Mouse (Mus musculus) ovary, postnatal 36 days (tissue): ENCODE measurements at regions not wholly inside any gene's neighbourhood (a gene's known extent, or its start where the extent isn't known, plus 50 kb on each side); places are given as distances from the start of the nearest gene placed in this dataset.

Experiments used
- DNase-seq: peaks from one replicate; pipeline ENCODE4 v3.0.0; 2022; ENCODE audit warnings: low spot score, mixed read lengths

DNA sequence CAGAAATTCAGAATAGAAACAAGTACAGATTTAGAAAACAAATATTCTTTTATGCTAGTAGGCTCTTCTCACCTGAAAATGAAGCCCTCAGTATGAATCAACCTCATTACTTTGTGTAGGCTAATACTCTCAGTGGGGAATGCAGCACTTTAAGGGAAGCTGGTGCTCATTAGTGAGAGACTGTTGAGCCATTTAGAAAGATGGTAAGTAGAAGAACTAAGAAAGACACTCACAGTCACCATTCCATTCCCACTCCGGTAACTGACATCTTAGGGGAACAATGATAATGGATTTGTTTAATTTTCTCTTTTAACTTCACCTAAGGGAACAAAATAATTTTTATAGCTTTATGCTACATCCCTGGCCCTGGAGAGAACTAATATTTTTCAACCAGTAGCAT lies 648.0 kb upstream of the Nova1 start:
- DNase-seq: no peak

DNA sequence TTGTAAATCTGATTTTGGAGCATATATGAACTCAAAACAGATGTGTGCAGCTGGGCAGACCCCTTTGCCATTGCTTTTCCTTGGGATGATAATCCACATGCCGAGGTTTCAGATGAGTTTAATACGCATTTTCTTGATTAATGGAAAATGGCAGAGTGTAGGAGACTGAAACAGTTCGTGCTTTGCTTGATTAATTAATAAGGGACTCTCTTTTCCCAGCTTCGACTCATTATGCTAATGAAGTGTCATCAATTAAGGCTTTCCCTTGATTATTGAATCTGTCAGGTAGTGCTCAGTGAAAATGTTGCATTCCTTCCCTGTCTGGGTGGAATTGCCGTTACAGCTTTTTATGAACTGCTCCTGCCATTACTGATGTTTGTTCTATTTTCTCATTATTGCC lies 647.2 kb upstream of the Nova1 start:
- DNase-seq: no peak

GRCm38 (mm10) chr12:47431669-47432068 lies 612.9 kb upstream of the Nova1 start:
- no peak for DNase-seq

- DNase-seq: no peak
Measured at GRCm38 (mm10) chr12:47412251-47412650, 593.5 kb upstream of the Nova1 start.

- no peak for DNase-seq
Measured at GRCm38 (mm10) chr12:47406563-47406962, 587.8 kb upstream of the Nova1 start.

DNA sequence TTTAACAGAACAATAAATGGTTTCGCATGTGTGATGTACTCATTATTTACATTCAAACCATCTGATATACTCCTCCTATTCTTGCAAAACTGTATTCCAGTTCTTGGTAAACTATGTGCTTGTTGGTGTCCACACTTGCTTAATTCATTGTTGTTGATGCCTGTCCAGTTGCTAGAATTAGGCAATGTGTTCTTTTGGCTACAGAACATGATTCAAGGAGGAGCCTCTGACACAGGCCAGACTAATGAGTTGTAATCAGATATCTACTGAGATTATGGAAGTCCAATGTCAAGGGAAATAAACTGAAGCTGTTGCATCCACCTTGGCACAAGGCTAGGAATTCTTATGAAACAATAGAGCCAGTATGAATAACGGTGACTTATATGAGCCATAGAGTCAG lies 587.4 kb upstream of the Nova1 start:
- no peak for DNase-seq

GRCm38 (mm10) chr12:47383225-47383624 lies 564.5 kb upstream of the Nova1 start:
- no peak for DNase-seq

GRCm38 (mm10) chr12:47353269-47353668 lies 534.5 kb upstream of the Nova1 start:
- no peak for DNase-seq

DNA sequence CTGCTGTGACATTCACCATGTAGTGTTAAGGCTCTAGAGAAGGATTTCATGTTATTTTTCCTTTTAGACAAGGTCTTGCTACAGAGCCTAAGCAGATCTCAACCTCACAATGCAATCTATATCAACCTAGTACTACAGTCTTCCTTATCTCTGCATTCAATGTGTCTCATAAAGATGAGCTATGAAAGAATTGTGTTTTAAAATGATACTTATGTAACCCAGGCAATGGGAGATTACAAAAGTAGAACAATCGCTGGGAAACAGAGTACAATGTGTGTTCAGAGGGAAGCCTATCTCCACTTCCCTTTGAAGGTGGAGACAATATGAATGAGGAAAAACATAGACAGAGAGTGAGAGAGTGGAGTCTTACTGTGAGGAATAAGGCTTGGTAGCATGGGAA lies 532.5 kb upstream of the Nova1 start:
- no peak for DNase-seq

GRCm38 (mm10) chr12:47313413-47313812 lies 494.7 kb upstream of the Nova1 start:
- no peak for DNase-seq

DNA sequence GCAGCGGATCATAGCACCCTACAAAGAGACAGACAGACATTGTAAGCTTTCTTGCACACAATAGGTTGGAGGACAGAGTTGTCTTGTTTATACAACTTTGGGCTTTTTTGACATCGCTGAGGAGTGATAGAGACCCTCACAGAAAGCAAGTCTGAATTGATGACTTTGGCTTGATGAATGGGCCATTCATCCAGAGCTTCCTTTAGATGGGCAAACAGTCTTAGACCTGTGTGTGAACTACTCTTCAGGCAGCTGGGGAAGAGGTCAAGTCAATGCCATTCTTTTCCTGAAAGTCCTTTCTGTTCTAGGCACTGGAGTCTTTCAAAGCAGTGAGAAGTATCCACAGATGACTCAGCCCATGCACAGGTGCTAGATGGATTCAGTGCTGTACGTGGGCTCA lies 457.2 kb upstream of the Nova1 start:
- no peak for DNase-seq

GRCm38 (mm10) chr12:47272309-47272708 lies 453.6 kb upstream of the Nova1 start:
- no peak for DNase-seq

- no peak for DNase-seq
Measured at GRCm38 (mm10) chr12:47264118-47264517, 445.4 kb upstream of the Nova1 start.

GRCm38 (mm10) chr12:47263408-47263807 lies 444.7 kb upstream of the Nova1 start:
- no peak for DNase-seq

DNA sequence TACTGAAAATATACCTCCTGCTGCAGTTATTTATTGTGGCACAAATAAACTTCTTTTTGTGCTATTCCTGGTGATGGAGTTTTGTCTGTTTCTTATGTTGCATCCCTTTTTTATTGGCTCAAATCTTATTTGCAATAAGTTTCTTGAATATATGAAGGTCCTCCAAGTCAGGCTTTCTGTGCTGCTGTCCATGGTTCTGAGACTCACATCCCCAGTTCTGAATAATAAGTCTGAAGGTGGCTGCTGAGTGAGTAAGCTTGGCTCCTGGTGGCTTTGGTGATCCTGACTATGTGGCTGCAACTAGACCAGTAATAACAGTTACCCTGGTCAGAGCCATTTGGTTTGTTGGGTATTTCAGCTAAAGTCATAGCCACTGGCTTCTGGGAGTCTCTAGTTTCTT lies 433.6 kb upstream of the Nova1 start:
- DNase-seq: no peak

DNA sequence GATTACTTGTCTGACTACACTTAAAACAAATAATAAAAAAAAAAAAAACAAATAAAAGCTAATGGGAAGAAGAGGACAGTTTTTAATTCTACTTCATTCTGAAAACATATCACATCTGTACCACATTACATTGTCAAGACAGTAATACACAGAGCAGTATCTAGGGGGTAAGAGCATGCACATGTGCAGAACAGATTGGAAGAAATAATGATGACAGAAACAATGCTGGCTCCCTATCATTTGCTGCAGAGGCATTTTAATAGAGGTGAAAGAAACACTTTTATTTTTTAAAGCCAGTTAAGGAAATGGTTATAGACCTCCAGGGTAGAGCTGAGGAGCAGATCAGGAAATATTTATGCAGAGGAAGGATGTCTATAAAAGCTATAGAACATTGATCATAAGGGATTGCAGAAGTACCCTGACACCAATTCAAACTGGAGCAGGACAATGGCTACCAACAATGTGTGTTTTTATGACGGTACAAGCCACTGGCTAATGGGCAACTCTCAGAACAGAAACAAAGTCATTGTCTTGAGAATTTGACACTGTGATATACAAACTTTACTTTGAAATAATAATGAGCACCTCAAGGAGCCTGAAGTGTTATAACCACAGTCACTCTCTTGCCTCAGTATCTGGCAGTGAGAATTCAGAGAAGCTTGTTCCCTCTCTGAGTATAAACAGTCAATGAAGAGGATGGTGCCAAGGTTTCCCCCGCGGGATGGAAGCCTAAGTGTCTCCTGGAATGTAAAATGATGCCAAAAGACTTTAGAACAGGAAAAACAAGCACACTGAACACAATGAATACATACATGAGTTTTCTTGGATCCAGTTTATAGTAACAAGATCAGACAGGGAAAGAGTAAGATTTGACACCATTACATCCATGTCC lies 425.1 kb upstream of the Nova1 start:
- no peak for DNase-seq

- no peak for DNase-seq
Measured at GRCm38 (mm10) chr12:47220016-47220415, 401.3 kb upstream of the Nova1 start.

DNA sequence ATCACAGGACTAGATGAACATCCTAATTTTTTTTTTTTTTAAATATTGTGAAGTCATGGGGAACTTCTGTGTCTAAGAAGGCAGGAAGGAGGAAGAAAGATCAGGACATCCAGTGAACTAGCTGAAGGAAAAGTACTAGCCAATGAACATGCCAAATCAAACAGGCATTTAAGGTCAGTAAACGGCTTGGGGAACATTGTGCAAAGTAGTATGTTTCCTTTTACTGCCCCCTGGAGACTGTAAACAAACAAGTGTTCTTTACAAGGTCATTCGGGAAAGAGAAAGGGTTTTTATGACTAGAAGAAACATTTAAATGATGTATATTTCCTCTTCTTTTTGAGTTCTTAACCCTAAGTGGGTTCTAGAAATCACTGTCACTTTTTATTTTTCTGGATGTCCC lies 400.6 kb upstream of the Nova1 start:
- no peak for DNase-seq

DNA sequence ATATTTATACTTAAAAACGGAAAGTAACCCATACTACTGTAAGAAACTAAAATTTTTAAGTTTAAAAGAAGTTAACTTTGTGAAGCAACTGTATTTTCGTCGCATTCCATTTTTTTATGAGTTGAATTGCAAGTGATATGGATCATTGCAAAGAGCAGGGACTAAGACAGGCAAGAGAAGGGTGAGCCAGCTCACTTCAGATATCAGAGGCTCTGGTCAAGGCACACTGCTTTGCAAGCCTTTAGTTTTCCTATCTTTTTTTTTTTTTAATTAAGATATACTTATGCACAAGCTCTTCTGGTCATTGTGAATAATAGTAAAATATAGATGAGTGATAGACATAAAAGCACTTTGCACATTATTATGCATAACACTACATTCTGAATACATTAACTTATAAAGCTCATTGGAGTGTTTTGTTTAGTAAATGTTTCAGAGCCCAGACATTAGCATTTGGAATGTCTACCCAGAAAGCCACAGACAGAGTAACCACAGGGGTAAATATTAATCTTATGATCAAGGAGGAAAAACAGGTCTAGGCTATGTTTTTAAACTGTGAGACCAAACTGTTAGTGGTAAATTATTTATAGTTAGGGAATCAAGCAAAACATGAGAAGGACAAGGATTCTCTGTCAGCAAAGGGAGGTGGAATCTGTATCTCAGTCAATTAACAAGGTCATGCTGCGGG lies 392.8 kb upstream of the Nova1 start:
- no peak for DNase-seq

GRCm38 (mm10) chr12:47202936-47203335 lies 384.2 kb upstream of the Nova1 start:
- no peak for DNase-seq

DNA sequence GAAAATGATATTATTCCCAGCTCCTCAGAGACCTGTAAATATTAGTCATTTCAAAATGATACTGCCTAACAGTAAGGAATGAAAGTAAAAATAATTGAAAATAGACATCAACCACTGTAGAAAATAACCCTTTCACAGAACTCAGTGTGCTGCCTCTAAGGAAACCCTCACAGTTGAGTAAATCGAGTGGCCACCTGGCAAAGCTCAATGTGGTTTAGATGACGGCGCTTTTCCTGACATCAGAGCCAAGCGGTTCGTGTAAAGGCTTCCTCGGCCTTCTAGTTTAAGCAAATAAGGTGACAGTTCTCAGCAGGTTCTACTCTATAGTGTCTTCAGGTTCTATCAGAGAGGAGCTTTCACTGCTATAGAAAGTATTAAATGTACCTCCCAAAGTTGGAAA lies 379.9 kb upstream of the Nova1 start:
- no peak for DNase-seq

DNA sequence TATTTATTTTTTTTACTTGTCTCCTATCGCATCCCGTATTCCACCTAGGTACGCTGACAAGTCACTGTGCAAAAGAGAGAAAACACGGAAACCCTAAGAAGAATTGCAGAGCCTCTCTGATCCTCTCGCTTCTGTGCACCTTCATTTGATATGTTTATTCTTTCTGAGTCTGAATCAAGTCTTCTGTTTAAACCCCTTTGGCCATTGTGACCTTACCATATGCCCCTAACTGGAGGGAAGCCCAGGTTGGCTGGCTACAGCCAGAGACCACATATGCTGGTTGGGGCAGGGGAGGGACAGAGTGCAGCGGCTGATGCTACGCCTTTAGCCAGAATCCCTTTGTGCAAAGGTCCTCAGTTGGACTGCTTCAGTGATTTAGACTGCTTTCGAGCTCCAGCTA lies 346.0 kb upstream of the Nova1 start:
- DNase-seq: peak; percentile 3

DNA sequence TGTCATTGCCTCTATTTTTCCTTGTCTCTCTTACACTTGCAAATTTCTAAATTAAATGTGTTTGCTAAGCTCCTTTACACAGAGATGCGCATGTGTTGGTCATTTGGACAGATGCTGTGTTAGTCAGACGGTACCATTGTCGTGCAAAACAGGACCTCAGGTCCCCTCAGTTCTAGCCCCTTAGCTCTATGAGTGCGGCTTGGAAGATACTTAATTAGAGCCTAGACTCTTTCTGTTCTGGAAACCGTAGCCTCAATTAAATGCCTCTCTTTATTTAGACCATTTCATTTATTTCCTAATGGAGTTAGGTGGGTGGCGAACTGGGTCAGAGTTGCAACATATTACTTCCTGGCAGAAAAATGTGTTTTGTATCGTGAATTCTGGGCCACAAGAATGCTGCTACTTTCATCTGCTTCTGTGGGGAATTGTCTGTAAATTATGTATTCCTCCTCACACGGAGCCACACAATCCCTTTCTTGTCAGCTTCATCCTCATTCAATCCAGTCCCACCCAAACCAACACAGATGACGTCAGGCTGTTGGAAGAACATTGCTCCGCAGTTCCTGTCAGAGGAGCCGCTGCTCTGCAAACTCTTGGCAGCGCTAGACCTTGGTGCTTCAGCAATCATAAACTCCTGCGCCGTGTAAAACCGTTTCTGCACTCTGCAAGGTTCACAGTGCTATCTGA lies 345.4 kb upstream of the Nova1 start:
- DNase-seq: peak; percentile 5
